Mouse (Mus musculus): ENCODE data around the gene Phf21b.
"Not testable (repeated sequence)": the region's sequence is repeated elsewhere in the genome, so short reads cannot be mapped to it uniquely, and the experiment has no call there.

Phf21b gene

GRCm38 (mm10) chr15:84772191-84773111 is 83.4 kb downstream of the Phf21b start:
- DNase-seq = peak; percentile 47

GRCm38 (mm10) chr15:84769641-84770341 is 86.1 kb downstream of the Phf21b start:
- DNase-seq = no peak

GRCm38 (mm10) chr15:84768531-84768930 is 87.3 kb downstream of the Phf21b start:
- not testable (repeated sequence) for DNase-seq

- DNase-seq = no peak
These were observed 89.2 kb downstream of the Phf21b start for GRCm38 (mm10) chr15:84766621-84767020.

- DNase-seq = peak; percentile 47
These were observed 92.4 kb downstream of the Phf21b start for GRCm38 (mm10) chr15:84763423-84763812.

- no peak for DNase-seq
These were observed 93.0 kb downstream of the Phf21b start for GRCm38 (mm10) chr15:84762712-84763422.

- peak; percentile 62 for DNase-seq
These were observed 97.4 kb downstream of the Phf21b start for GRCm38 (mm10) chr15:84758493-84758892.

- peak; percentile 52 for DNase-seq
These were observed 99.4 kb downstream of the Phf21b start for GRCm38 (mm10) chr15:84756426-84756825.

- DNase-seq = peak; percentile 84
These were observed 100.9 kb downstream of the Phf21b start for GRCm38 (mm10) chr15:84754987-84755386.

GRCm38 (mm10) chr15:84745831-84746230 is 110.0 kb downstream of the Phf21b start:
- no peak for DNase-seq

- DNase-seq = no peak
These were observed 111.5 kb downstream of the Phf21b start for GRCm38 (mm10) chr15:84744308-84744707.

GRCm38 (mm10) chr15:84743347-84743746 is 112.5 kb downstream of the Phf21b start:
- DNase-seq = no peak

- DNase-seq = no peak
These were observed 114.3 kb downstream of the Phf21b start for GRCm38 (mm10) chr15:84741573-84741972.

GRCm38 (mm10) chr15:84738246-84738645 is 117.6 kb downstream of the Phf21b start:
- no peak for DNase-seq

- DNase-seq = no peak
These were observed 118.9 kb downstream of the Phf21b start for GRCm38 (mm10) chr15:84736994-84737346.

- DNase-seq = no peak
These were observed 119.4 kb downstream of the Phf21b start for GRCm38 (mm10) chr15:84736346-84736993.
